Mouse (Mus musculus) small intestine, adult 2 months (tissue): ENCODE data around the gene Zcchc24.

Experiments
- CTCF ChIP-seq: fragments of 200-500 bp; IDR thresholded peaks from 2 replicates; pipeline ENCODE4 v1.5.1; 2012; ENCODE audit warnings: low read depth, mild to moderate bottlenecking, control low read depth, inconsistent platforms, low read length, moderate library complexity, mixed read lengths; ENCODE audit not compliant: insufficient replicate concordance, insufficient read length; ENCODE audit errors: extremely low read depth
- POLR2A ChIP-seq: fragments of 200-500 bp; IDR thresholded peaks from 2 replicates; pipeline ENCODE4 v1.6.1; 2012; ENCODE audit warnings: low read depth, mild to moderate bottlenecking, control low read depth, inconsistent platforms, low read length, moderate library complexity

- TF ChIP-seq POLR2A (no peak), CTCF (no peak)
Observed at GRCm38 (mm10) chr14:25708917-25709316, 59.9 kb downstream of the Zcchc24 start.
